Comparison of ENCODE assay signal across 8 mouse cellular contexts in genomic region chr4:148074521-148075189, GRCm38 (mm10). TPM values are rescaled to one million over a fixed set of nuclear protein-coding genes. Genes with fewer than 3 reads are reported as not detected.
DNase-seq lines count a peak whose midpoint lies in the region; ATAC-seq lines count a peak whose summit lies in the region.

No protein-coding gene starts in this region.

- no peaks in the 10 kb centered on the region for H3K9me3 ChIP-seq in midbrain, embryonic 15.5 days

- peak; percentile 43 for ATAC-seq in midbrain, embryonic 15.5 days (replicated peaks)

- H3K36me3 ChIP-seq in midbrain, embryonic 15.5 days (replicated peaks): no peaks in the 10 kb centered on the region

- peak; percentile 17 for DNase-seq in cerebellum, adult 11-12 months
- DNase-seq in cerebellum, postnatal 4 days (ENCODE audit: low spot score in 2 of 2): no peak
- peak; percentile 56 for DNase-seq in 3T3-L1 (ENCODE audit: low read depth, low spot score)
- DNase-seq in embryo, embryonic 11 days: peak; percentile 68
- DNase-seq in induced T-regulatory cell, adult 2 months (ENCODE audit: low read depth): peak; percentile 65
- DNase-seq in frontal cortex, postnatal 14 days (ENCODE audit: low spot score in 2 of 2): no peak
- DNase-seq in right cerebral cortex, postnatal 36 days (ENCODE audit: low spot score in 2 of 2): no peak

- peak overlapping the region; percentile 45 for H3K4me2 ChIP-seq in midbrain, embryonic 15.5 days

- H3K9ac ChIP-seq in midbrain, embryonic 15.5 days: no peak overlapping the region

- peaks cover 8% of the 10 kb centered on the region; the same call in 1 of the 2 replicates for H3K4me1 ChIP-seq in midbrain, embryonic 15.5 days

- peak overlapping the region; percentile 26 for H3K4me3 ChIP-seq in midbrain, embryonic 15.5 days

- 48% methylated on average over 17 of the region's 17 CpGs for WGBS in midbrain, embryonic 15.5 days

- H3K27me3 ChIP-seq in midbrain, embryonic 15.5 days (replicated peaks): no peaks in the 10 kb centered on the region

- H3K27ac ChIP-seq in midbrain, embryonic 15.5 days: no peak overlapping the region

RNA-seq across cellular contexts. Expression of gene Agtrap, which starts 13.2 kb away (rescaled TPM):
- polyA plus RNA-seq in midbrain, embryonic 15.5 days (2015; fragmentation: Nextera tagmentation; extraction: Ambion mirVana): 5.5 and 6.4 TPM in 2 replicates

RNA-seq across cellular contexts. Expression of gene Mthfr, which starts 35.8 kb away (rescaled TPM):
- 23.2 and 24.8 TPM in 2 replicates for polyA plus RNA-seq in midbrain, embryonic 15.5 days (2015; fragmentation: Nextera tagmentation; extraction: Ambion mirVana)

RNA-seq across cellular contexts. Expression of gene Clcn6, which starts 36.0 kb away (rescaled TPM):
- polyA plus RNA-seq in midbrain, embryonic 15.5 days (2015; fragmentation: Nextera tagmentation; extraction: Ambion mirVana): 36.2 and 38.0 TPM in 2 replicates

RNA-seq across cellular contexts. Expression of gene Mad2l2, which starts 55.5 kb away (rescaled TPM):
- polyA plus RNA-seq in midbrain, embryonic 15.5 days (2015; fragmentation: Nextera tagmentation; extraction: Ambion mirVana): 99.2 and 112 TPM in 2 replicates

RNA-seq across cellular contexts. Expression of gene Draxin, which starts 55.8 kb away (rescaled TPM):
- 15.1 and 15.7 TPM in 2 replicates for polyA plus RNA-seq in midbrain, embryonic 15.5 days (2015; fragmentation: Nextera tagmentation; extraction: Ambion mirVana)

Comparison
In these comparisons a context has a peak if more than half of its experiments do, and no peak if none do; other contexts are left out.
1. DNase-seq: peak in cerebellum, adult 11-12 months (single experiment), 3T3-L1 (single experiment), embryo, embryonic 11 days (single experiment) and induced T-regulatory cell, adult 2 months (single experiment); none in cerebellum, postnatal 4 days (0 of 2), frontal cortex, postnatal 14 days (0 of 2) and right cerebral cortex, postnatal 36 days (0 of 2).